ENCODE assay signal across 9 mouse cellular contexts in genomic region chr14:117384096-117384770, GRCm38 (mm10).
DNase-seq lines count a peak whose midpoint lies in the region; ATAC-seq and TF ChIP-seq lines count a peak whose summit lies in the region.
"Had no signal": no experiment of that assay in that cellular context is flagged by ENCODE, and none has a peak within 500 bp of the region (broad histone marks: within the 10 kb centered on the region; RNA-seq: fewer than 3 reads in every experiment).

No protein-coding gene starts in this region.

- H3K27me3 ChIP-seq in lung, embryonic 14.5 days (ENCODE audit: insufficient read depth, low read length): no peaks in the 10 kb centered on the region

- 51% methylated on average over 8 of the region's 8 CpGs for whole genome bisulfite sequencing in lung, embryonic 14.5 days

- no peak overlapping the region for H3K9ac ChIP-seq in lung, embryonic 14.5 days
- H3K9ac ChIP-seq: liver, postnatal 0 days had no signal

- peaks cover 14% of the 10 kb centered on the region for H3K4me1 ChIP-seq in lung, embryonic 14.5 days (ENCODE audit: insufficient read depth)

- intact Hi-C loops in left cerebral cortex, postnatal 25 days (cut with DNase I): no loop called here

- peak; percentile 7 for DNase-seq in adrenal gland, postnatal 14 days
- DNase-seq in adrenal gland, postnatal 4 days (ENCODE audit: low spot score in 2 of 2): no peak
- no peak for DNase-seq in lung, embryonic 14.5 days
- no peak for DNase-seq in lung, postnatal 14 days
- peak; percentile 67 to 86 for DNase-seq in cerebellum, postnatal 14 days
- DNase-seq in kidney, adult 8-10 months: peak; percentile 7 to 23
- DNase-seq in MN1 (ENCODE audit: low spot score): no peak
- no peak for DNase-seq in left cerebral cortex, postnatal 25 days (ENCODE audit: low spot score in 2 of 2)
- DNase-seq: liver, postnatal 0 days had no signal

- no peak for TF ChIP-seq CTCF in lung, embryonic 14.5 days (IDR thresholded peaks at IDR 0.05; ENCODE audit: low read depth)

- no peaks in the 10 kb centered on the region for H3K36me3 ChIP-seq in lung, embryonic 14.5 days (ENCODE audit: insufficient read depth)

- no peak overlapping the region for H3K4me3 ChIP-seq in lung, embryonic 14.5 days (ENCODE audit: low read depth, low read length)

- ATAC-seq in lung, embryonic 14.5 days (ENCODE audit: insufficient read depth): 0 out of 2 replicates have a peak, but pooled peaks have one; percentile 5
- ATAC-seq: liver, postnatal 0 days had no signal

- no peak overlapping the region for H3K27ac ChIP-seq in lung, embryonic 14.5 days (ENCODE audit: low read depth)

- H3K4me2 ChIP-seq in lung, embryonic 14.5 days: no peak overlapping the region

- H3K9me3 ChIP-seq in lung, embryonic 14.5 days (ENCODE audit: low read depth, low read length): no peaks in the 10 kb centered on the region

Comparison
In these comparisons a context has a peak if more than half of its experiments do, and no peak if none do; other contexts are left out.
1. DNase-seq: peak in adrenal gland, postnatal 14 days (single experiment), cerebellum, postnatal 14 days (2 of 2) and kidney, adult 8-10 months (2 of 2); none in adrenal gland, postnatal 4 days (0 of 2), lung, embryonic 14.5 days (single experiment), lung, postnatal 14 days (single experiment), MN1 (single experiment) and left cerebral cortex, postnatal 25 days (0 of 2).